Mouse (Mus musculus): ENCODE measurements at regions not wholly inside any gene's neighbourhood (a gene's known extent, or its start where the extent isn't known, plus 50 kb on each side); places are given as distances from the start of the nearest gene placed in this dataset.

GRCm38 (mm10) chr10:21828432-21829061 lies 53.4 kb upstream of the Sgk1 start:
- no peak for DNase-seq (ENCODE audit: low spot score in 2 of 2)

GRCm38 (mm10) chr10:21829062-21829731 lies 52.8 kb upstream of the Sgk1 start:
- no peak for DNase-seq (ENCODE audit: low spot score in 2 of 2)

GRCm38 (mm10) chr10:21831002-21831696 lies 50.8 kb upstream of the Sgk1 start:
- no peak for DNase-seq (ENCODE audit: low spot score in 2 of 2)
